Mouse (Mus musculus): ENCODE data around the gene Impdh1. TPM values are rescaled to one million over a fixed set of nuclear protein-coding genes. Genes with fewer than 3 reads are reported as not detected.
"Not testable (repeated sequence)": the region's sequence is repeated elsewhere in the genome, so short reads cannot be mapped to it uniquely, and the experiment has no call there.

The Impdh1 gene
- total RNA-seq, 2 experiments from 2014 or later: 92.7 to 96.6 TPM

DNA sequence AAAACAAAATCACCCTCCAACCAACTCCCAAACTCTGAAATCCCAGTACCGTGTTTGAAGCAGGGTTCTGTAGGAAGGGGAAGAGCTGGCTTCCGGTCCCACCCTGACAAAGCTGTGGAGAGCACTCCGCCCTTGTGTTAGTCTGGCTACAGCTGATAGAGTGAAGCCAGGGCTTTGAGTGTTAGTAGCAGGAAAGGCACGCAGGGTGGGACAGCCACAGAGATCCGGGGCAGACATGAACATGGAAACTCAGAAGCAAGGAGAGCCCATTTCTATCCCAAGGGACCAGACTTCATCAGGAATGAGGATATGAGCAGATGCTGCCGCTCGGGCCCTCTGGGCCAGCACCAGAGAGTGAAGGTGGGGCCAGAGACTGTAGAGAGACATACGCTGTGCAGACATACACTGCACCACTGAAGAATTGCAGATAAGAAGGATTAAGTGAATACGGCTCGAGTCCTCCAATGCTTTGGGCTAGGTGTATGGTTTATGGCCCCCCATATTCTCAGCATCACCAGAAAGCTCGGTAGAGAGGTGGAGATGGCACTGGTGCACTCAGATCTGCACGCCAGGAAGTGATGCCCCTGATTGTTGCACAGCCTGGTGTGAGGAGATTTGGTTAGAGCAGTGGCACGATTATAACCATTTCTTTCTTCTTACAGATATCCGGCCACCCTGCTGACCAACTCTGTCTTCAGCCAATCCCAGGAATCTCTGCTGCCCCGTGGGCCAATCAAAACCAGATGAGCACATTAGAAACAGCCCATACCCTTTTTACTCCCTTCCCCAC is 22.0 kb downstream of the Impdh1 start:
- intact Hi-C loops (cut with DNase I): no loop called here
- DNase-seq: no peak

DNA sequence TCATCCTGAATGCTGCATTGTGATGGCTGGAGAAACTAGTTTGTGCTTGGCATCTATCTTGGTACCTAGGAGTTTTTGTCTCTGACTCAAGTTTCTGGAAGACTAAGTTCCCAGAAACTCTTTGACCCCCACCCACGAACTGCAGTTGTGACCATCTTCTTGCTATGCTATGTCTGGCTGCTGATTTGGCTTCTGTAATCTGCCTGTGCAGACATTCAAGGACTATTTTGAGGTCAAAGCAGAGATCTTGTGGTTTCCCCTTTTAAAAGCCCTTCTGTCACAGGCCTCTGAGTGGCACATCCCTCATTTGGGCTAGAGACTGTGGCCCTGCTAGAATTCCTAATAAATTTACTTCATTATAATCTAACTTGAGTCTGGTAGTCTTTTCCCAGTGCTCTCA is 28.2 kb downstream of the Impdh1 start:
- intact Hi-C loops (cut with DNase I): no loop called here
- no peak for DNase-seq

DNA sequence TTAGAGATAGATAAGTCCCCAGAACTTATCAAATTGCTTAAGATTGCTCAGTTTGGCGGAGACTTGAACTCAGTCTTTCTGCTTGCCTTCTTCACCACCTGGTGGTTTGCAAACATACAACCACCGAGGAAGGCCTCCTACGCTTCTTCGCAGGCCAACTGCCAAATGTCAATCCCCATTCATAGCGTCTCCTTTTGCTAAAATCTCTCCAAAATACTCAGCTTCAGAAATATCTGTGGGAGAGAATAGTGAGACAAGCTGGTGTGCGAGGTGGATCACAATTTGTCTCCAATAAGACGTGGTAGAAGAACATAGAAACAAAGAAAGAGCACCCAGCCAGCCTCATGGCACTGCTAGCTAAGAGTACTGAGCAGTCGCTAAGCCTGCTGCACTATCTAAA is 36.3 kb downstream of the Impdh1 start:
- intact Hi-C loops (cut with DNase I): loop anchor here (10.0 kb wide), 1 partner anchor 95 kb away; the partner anchor contains the start of genes Fam71f2 and Hilpda
- DNase-seq: no peak

DNA sequence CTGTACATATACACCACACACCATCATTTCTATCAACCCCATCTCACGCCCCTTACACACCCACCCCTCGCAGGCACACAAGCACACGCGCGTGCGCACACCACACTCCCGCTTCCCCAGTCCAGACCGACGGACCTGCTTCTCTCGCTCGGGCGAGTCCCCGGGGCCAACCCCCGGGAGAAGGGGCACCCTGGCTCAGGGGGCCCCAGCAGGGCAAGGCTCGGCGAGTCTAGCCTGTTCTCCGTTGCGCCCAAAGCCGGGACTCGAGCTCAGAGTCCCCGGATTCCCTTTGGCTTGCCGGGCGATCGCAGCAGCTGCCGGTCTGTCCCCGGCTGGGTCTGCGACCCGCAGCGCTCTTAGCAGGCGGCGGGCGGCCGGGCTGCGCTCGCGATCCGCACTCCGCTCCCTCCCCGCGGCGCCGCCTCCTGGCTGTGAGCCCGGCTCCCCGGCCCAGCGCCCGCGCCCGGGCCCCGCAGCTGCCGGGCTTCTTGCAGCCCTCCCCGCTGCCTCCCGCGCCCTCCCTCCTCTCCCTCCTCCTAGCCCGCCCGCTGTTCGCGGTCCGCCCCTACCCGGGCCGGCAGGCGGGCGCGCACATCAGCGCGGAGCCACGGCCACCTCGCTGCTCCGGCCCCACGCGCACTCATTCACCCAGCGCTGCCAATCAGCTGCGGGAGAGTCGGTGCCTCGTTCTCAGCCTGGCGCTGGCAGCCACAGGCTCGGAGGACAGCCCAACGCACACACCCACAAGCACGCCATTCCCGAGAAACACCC is 37.1 kb downstream of the Impdh1 start, which contains the start of gene Prrt4:
Gene Prrt4, minus strand, starts transcription at position 697 of the 771 bp plus-strand sequence.
- intact Hi-C loops (cut with DNase I): loop anchor here (10.0 kb wide), 1 partner anchor 96 kb away; the partner anchor contains the start of genes Fam71f2 and Hilpda

DNA sequence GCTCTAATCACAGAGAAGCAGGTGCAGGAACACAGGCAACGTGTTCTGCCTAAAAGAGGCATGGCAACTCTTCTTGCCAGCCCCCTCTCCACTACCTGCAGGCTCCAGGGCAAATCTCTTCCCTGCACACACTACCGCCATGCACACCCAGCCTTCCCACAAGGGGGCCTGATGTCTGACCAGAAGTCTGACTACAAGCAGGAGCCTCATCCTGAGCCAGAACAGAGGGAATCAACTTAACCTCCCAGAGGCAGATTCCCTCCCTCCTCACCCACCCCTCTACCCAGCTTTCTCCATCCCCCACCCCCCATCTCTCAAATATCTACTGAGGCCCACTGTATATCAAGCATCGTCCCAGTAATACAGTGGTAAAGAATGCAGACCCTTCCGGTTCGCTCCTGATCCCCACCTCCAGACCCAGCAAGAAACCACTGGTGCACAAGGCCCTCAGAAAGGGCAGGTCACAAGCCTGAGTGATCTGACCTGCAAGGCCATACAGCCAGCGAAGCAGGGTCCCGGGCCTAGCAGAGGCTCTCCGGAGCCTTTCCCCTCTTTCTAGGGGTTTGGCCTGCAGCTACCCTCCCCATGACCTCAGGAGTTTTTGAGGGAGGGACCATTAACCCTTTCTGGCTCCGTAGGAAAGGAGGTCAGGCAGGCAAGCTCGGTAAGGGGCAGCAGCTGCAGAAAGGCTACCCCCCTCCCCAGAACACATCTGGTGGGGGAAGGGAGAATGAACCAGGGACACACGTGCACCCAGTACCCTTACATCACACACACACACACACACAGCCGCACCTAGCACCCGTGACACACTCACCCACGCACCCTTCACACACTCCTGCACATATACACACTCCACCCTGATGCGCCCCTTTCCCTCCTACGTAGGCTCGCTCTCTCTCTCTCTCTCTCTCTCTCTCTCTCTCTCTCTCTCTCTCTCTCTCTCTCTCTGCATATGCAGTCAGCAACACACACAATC is 38.0 kb downstream of the Impdh1 start:
- intact Hi-C loops (cut with DNase I): loop anchor here (10.0 kb wide), 1 partner anchor 97 kb away; the partner anchor contains the start of genes Fam71f2 and Hilpda
- no peak for DNase-seq

More for the DNA sequence above, 37.1 kb downstream of the Impdh1 start, which contains the start of gene Prrt4:
- peak; percentile 62 for DNase-seq

DNA sequence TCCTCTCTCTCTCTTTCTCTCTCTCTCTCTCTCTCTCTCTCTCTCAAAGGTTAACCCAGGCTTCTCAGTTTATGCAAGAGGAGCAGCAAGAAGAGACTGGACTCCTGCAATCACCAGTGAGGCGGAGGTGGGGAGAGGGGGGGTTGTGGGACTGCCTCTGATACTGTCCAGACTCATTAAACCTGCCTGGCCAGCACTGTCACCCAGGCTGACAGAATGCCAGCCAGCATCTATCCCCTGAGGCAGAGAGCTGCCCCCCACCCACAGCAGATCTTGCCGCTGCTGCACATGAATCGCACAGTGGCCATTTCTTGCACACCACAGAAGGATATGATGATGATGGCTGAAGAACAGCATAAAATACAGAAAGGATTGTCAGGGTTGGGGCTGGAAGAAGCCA is 41.1 kb downstream of the Impdh1 start:
- intact Hi-C loops (cut with DNase I): loop anchor here (10.0 kb wide), 1 partner anchor 100 kb away; the partner anchor contains the start of genes Fam71f2 and Hilpda
- no peak for DNase-seq

DNA sequence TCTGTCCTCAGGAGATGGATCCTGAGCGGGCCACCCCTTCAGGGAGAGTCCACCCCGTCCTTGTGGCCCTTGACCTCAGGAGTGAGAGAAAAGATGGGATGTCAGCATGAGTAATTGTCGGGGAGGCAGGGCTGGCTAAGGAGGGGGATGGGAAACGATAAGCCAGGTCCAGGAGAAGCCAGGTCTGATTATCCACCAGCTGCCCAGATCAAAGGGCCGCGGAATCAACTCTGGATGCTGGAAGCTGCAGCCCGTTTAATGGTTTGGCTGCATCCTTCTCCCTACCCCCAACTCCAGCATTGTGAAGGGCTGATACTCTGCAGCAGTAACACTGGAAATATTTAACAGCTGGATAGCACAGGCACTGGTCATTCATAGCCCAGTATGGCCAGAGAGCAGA is 41.8 kb downstream of the Impdh1 start:
- intact Hi-C loops (cut with DNase I): loop anchor here (10.0 kb wide), 1 partner anchor 100 kb away; the partner anchor contains the start of genes Fam71f2 and Hilpda
- DNase-seq: no peak

DNA sequence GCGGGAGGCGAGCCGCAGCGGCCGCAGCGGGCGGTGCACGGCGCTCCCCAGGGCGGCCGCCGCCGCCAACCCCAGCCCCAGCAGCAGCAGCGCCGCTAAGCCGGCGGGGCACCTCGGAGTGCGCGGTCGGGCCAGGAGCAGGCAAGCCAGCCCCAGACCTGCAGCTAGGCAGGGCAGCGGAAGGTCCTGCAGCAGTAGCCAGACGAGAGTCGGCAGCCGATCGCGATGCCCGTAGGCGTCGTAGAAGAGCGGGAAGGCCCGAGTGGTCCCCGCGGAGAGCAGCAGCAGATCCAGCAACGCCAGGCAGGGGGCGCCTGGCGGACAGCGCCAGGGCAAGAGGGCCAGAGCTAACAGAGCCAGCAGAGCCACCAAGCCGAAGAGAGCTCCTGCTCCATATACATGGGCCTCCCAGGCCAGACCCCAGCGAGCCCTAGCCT is 45.2 kb downstream of the Impdh1 start:
- DNase-seq: peak; percentile 84
- intact Hi-C loops (cut with DNase I): loop anchor here (2.0 to 10.0 kb wide), 2 partner anchors 28 to 104 kb away; partner anchors contain the start of genes Fam71f2 and Hilpda

DNA sequence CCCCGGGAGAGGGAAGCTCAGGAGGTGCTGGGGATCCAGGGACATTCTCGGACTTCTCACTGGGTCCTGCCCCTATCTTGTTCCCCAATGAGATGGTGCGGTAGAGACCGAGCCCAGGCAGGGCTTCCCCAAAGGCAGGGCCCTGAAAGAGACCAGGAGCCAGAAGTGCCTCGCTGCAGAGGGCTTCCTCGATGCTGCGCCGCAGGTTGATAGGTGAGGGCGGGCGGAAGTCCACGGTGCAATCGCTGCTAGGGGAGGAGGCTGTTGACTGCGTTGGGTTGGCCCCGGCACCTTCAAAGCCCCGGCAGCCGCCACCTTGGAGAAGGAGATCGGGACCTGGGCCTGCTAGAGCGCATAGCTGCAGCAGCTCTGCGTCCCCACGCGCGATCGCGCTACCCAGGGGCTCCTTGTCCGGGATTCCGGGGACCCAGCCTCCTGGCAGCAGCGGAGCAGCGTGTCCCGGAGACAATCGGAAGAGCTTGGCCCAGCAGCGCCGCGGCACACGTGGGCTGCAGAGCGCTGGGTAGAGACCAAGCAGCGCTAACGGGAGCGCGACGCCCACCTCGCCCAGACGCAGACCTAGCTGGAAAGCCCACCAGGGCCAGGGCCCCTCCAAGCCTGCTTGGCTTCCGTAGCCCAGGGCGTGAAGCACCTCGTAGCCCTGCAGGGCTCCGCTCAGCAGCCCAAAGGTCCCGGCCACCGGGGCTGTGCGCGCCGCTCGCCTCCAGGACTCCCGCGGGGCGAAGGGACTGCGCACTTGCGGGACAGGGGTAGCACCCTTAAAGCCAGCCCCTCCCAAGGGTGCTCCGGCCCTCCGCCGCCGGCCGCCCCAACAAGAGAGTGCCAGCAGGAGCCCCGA is 45.9 kb downstream of the Impdh1 start:
- DNase-seq: peak; percentile 21
- intact Hi-C loops (cut with DNase I): loop anchor here (2.0 to 10.0 kb wide), 2 partner anchors 29 to 105 kb away; partner anchors contain the start of genes Fam71f2 and Hilpda

DNA sequence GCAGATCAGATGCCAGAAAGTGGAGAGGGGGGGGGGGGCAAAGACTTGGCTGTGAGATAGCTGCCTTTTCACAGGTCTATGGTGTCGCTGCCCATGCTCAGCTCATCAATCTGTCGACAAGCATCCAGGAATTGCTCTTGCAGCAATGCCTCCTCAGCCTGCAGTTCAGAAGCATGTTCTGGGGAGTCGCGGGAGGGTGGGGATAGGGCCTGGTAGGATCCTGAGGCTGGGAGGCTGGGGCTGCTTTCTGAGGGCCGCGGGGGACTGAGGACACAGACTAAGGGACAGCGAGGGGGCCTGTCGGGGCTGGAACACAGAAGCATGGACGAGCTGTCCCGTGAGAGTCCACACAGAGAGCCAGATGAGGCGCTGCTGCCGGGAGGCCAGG is 46.5 kb downstream of the Impdh1 start:
- intact Hi-C loops (cut with DNase I): loop anchor here (2.0 to 10.0 kb wide), 3 partner anchors 29 to 363 kb away; partner anchors contain the start of genes Fam71f2 and Hilpda
- DNase-seq: no peak

DNA sequence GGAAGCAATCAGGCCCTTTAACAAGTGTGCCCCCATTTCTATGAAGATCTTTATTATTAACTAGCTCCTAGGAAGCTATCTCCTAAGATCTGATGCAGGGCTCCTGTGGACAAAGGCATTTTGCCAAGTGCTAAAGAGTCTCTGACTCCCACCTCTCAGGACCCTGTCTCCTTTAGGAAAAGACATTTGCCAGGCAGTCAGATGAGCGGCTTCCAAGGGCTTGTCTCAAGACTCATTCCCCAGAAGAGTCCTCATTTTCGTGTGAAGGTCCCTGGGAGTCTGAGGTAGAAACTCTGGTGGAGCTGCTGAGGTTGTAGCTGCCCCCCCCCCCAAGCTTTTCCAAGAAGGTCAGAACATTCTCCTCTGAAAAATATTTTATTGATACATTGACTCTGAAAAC is 47.3 kb downstream of the Impdh1 start:
- intact Hi-C loops (cut with DNase I): loop anchor here (5.0 kb wide), 1 partner anchor 363 kb away; no protein-coding TSS in a partner anchor

DNA sequence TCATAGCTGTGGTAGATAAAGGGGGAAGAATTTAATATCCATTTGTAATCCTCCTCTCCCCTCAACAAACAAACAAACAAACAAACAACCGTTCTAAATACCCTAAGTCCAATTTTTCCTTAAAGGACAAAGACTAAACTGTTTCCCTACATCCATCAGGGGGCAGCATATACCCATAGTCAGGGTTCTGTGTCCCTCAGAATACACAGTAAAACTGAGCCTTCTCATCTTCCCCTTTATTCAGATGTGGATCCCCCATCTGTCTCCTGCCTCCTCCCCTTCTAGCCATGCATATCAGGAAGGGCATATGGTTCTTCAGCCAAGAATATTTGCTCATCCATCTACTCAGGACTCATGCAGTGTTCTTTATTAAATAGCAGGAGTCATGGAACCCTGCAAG is 50.0 kb downstream of the Impdh1 start:
- intact Hi-C loops (cut with DNase I): loop anchor here (5.0 kb wide), 1 partner anchor 366 kb away; no protein-coding TSS in a partner anchor
- DNase-seq: peak; percentile 30

More for the DNA sequence above, 47.3 kb downstream of the Impdh1 start:
- DNase-seq: no peak

DNA sequence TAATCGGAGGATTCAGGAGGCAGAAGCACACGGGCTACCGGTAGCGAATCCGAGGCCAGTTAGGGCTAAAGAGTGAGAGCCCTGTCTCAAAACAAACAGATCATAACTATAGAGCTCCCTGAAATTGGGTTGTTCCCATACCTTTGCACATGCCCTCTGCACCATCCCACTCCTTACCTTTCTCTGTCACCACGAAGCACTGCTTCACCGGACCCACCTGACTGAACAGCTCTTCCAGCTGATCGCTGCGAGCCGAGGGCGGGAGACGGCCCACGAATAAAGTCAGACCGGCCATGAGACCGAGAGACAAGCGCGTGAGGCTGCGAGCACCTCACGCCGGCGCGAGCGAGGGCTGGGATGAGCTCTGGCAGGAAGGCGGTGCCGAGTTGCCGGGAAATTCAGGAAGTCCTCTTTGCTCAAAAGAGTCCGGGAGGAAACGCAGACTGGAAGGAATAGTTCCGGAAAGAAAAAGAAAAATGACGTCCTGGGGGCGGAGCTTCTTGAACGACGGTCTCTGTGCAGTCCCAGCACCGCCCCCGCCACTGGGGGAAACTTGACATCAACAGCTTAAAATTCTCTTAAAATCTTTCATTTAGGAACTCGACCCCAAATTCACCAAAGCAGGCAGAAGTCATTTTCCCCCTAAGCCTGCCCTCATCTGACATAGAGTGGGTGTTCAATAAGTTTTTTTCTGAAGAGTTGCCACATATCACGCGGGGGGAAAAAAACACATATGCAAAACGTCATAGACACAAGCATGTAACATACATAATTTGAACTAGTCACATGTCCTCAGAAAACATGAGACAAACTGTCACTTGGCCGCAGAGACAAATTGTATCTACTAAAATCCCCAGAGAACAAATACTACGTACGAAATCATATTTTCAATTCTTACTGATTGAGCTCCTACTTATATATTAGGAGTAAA is 51.6 kb downstream of the Impdh1 start, which contains the start of gene Rbm28:
Gene Rbm28, minus strand, starts transcription at position 693 of the 931 bp plus-strand sequence.
- DNase-seq: peak; percentile 81
- intact Hi-C loops (cut with DNase I): loop anchor here (5.0 kb wide), 1 partner anchor 368 kb away; no protein-coding TSS in a partner anchor

DNA sequence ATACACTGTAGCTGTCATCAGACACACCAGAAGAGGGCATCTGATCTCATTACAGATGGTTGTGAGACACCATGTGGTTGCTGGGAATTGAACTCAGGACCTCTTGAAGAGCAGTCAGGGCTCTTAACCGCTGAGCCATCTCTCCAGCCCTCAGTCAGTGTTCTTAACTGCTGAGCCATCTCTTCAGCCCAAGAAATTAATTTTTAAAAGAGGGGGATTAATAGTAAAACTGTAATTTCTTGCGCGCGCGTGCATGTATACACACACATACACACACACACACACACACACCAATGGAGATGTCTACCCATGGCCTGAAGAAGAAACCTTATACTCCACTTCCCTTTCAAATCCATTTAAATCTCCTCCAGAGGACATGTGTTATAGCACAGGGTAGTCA is 54.9 kb downstream of the Impdh1 start:
- intact Hi-C loops (cut with DNase I); DNase-seq: not testable (repeated sequence)

DNA sequence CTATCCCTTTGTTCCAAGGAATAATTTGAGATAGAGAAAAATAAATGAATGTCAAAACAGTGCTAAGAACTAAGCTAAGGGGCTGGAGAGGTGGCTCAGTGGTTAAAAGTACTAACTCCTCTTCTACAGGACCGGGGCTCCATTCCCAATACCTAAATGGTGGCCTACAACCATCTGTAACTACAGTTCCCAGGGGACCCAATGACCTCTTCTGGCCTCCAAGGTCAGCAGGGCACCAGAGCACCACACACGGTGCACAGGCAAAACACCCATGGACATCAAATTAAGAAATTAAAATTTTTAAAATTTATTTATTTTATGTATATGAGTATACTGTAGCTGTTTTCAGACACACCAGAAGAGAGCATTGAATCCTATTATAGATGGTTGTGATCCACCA is 55.4 kb downstream of the Impdh1 start:
- no peak for DNase-seq
- intact Hi-C loops (cut with DNase I): no loop called here

DNA sequence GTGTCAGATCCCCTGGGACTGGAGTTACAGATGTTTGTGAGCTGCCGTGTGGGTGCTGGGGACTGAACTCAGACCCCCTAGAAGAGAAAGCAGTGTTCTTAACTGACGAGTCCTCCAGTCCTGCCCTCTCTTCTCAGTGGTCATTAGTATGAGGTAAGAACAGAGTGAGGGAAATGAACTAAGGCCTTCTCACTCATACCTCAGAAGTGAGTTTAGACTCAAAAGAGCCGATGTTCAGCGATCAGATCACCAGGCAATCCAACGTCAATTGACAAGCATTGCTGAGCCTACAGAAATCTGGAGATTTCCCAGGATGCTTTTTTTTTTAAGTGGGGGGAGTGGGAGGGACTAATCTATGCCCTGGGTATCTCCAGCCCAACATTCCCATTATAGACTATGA is 59.8 kb downstream of the Impdh1 start:
- DNase-seq: no peak
- intact Hi-C loops (cut with DNase I): no loop called here

Data from left cerebral cortex, postnatal 4 days (tissue).